Mouse (Mus musculus) urinary bladder, postnatal 36 days (tissue): ENCODE results near the gene Immp2l.

ENCODE experiments used
- DNase-seq, 2 experiments: peaks; one replicate each; pipeline ENCODE4 v3.0.0; 2022; ENCODE audit warnings: low spot score in 2 of 2, mixed read lengths in 1 of 2

Gene Immp2l

GRCm38 (mm10) chr12:41047085-41047766 lies 23.3 kb downstream of the Immp2l start:
- no peak for DNase-seq

DNA sequence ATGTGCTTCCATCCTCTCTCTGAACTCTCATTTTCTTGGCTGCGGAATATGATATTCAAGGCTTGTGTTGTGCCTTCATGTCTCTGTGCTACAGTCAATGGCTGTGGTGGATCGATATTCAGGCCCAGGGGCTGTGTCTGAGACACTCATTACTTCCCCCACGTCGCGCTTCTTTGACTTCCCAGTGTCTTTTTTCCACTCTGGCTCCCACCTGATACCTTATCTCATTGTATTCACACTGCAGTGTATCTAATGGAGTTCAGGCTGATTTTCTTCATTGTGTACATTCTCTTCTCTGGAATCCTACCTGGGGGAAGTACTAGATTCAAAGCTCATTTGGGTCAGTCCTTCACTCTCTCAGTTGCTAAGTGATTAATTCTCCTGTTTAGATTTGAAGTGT lies 27.1 kb downstream of the Immp2l start:
- DNase-seq: no peak

- DNase-seq: no peak
Observed at GRCm38 (mm10) chr12:41052897-41053296, 29.0 kb downstream of the Immp2l start.

GRCm38 (mm10) chr12:41054006-41054791 lies 30.3 kb downstream of the Immp2l start:
- DNase-seq: no peak

DNA sequence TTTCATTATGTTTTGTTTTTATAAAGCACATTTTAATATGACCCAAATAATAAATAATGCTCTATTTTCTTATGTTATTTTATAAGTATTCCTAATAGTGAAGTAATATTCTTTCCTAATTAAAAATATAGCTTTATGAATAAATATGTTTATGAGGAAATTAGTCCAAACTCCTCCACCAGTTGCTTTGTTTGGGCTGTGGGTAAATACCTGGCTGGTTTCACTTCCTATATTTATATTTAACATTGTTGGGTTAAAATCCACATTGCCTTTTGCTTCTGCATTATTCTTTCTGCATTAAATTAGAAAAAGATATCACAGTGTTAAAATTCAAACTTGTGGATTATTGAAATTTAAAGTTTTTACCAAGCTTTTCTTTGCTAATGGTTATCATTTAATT lies 32.1 kb downstream of the Immp2l start:
- no peak for DNase-seq

DNA sequence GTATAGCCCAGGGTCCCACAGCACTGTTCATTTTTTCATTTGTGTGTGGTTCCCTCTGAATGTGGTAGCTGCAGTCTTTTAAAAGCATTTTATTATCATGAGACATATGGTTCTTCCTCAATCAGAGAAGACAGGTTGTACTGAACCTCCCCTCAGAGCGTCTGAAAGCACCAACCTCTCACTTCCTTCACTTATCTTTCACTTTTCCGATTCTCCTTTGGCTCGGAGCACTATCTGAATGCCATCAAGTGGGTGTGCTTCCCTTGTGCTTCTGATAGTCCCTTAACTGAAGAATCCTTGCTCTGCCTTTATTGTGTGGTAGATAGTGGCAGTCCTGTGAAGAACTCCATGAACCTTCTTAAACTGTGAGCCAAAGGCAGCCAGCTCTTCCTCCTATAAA lies 39.4 kb downstream of the Immp2l start:
- no peak for DNase-seq

DNA sequence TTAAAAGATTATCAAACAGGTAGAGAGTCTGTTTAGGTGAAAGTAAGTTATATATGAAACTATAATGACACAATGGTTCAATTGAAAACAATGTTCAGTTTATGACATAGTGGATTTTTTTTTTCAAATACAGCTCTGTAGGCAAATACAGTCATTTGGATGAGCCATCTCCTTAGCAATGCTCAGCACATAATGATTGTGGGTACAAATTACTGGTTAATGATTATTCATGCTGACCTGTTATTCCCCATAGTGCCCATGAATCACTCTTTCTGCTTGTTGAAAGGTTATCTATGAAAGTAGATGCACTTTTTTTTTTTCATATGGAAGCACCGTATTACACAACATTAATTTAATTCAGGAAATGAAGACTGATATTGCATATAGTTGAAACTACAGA lies 58.0 kb downstream of the Immp2l start:
- no peak for DNase-seq

DNA sequence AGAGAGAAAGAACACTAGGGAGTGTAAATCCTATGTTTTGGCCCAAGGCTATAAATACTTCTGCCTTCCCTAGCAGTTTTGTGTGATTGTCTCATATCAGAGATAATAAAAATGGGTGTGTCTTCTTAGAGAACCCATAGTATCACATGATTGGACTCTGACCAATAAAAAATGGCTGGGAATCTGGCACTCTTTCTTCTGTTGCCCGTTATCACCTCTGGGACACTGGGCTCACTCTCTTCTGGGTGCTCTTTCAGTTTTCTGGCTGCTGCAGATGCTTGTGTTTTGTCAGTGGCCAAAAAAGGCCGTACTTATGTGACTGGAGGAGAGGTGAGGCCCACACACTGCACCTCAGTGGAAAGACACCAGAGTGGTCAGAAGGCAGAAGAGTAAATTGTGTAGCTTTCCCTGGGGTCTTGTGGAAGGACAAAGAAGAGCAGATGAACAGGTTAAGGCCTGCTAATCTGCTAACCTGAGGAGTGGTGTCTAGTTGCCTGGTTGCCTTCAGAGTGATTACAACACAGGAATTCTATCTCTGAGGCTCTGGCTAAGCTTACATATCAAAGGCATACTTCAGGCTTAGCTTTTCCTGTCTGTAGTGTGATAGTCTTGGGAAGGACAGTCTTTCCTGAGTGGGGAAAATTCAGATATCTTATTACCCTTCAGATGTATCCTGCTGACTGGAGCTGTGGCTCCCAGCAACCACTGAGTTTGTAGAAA lies 60.6 kb downstream of the Immp2l start:
- no peak for DNase-seq

DNA sequence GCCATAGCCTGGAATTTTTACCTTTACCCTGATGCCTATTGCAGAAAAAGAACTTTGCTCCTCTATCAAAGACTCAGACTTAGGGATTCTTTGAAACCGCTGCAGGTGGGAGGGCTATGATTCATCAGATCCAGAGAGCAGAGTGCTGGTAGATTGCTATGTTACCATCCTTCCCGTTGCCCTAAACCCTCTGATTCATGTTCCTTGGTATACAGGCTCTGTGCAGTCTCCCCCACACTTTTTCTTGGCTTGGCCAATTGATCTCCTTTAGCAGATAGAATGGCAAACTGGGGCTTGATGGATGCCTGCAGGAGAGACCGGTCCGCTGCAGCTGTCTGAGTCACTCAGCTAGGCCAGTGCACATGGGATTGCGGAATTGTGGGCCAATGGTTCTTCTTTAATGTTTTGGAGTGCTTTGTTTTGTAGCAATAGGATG lies 66.1 kb downstream of the Immp2l start:
- DNase-seq: no peak

GRCm38 (mm10) chr12:41090771-41091170 lies 66.9 kb downstream of the Immp2l start:
- DNase-seq: peak in 1 of 2 experiments; percentile 31

DNA sequence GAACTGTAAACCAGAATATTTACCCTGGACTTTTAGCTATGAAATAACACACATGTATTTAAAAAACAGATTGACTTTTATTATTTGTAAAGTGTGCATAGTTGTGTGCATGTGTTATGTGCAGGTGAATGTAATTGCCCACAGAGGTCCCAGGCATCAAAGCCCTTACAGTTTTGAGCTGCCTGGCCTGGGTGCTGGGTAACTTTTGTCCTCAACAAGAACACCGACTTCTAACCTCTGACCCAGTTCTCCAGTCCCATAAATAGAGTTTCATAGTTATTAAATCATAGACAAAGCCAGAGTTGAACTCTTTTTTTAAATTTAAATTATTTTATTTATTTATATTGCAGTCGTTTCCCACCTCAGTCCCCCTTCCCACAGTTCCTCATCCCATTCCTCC lies 67.4 kb downstream of the Immp2l start:
- no peak for DNase-seq

GRCm38 (mm10) chr12:41096045-41096444 lies 72.2 kb downstream of the Immp2l start:
- no peak for DNase-seq

GRCm38 (mm10) chr12:41097406-41097805 lies 73.5 kb downstream of the Immp2l start:
- peak in 1 of 2 experiments; percentile 35 for DNase-seq

GRCm38 (mm10) chr12:41109011-41109410 lies 85.1 kb downstream of the Immp2l start:
- no peak for DNase-seq

DNA sequence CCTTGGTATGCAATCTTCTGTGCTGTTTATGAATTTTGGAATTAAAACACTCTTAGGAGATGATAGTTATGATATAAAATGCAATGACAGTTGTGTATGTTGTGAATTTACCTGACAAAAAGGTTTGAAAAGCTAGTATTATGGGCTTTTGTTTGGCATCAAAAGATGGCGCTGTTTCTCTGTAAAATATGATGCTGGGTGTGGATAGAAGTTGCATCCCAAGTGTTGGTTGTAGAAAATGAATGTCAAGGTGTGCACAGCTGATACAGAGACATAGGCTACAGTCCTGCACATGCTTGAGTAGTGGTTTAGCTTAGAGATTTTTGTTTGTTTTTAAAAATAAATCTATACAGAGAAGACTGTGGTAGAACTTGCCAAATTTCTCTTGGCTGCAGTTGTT lies 87.6 kb downstream of the Immp2l start:
- no peak for DNase-seq

DNA sequence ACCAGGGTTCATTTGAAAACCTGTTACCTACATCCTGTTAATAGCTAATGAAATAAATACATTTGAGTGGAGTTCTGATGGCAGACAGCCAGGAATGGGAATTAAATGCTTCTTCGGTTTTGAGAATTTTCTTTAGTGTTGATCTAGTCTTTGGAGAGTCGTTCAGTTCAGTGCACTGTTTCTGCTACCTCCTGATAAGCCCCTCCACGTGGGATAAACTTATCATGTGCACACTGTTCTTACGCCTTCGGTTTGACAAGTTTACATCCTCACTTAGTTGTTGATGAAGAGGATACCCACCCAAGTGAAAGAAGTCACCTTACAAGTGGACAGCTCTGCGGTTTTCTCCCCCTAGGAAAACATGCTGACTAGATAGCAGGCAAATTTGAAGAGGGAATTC lies 88.2 kb downstream of the Immp2l start:
- DNase-seq: no peak

GRCm38 (mm10) chr12:41118358-41118757 lies 94.5 kb downstream of the Immp2l start:
- DNase-seq: no peak

GRCm38 (mm10) chr12:41119657-41120056 lies 95.8 kb downstream of the Immp2l start:
- no peak for DNase-seq

GRCm38 (mm10) chr12:41123207-41123606 lies 99.3 kb downstream of the Immp2l start:
- DNase-seq: no peak

GRCm38 (mm10) chr12:41134885-41135284 lies 111.0 kb downstream of the Immp2l start:
- DNase-seq: no peak

GRCm38 (mm10) chr12:41159543-41159942 lies 135.7 kb downstream of the Immp2l start:
- DNase-seq: no peak

DNA sequence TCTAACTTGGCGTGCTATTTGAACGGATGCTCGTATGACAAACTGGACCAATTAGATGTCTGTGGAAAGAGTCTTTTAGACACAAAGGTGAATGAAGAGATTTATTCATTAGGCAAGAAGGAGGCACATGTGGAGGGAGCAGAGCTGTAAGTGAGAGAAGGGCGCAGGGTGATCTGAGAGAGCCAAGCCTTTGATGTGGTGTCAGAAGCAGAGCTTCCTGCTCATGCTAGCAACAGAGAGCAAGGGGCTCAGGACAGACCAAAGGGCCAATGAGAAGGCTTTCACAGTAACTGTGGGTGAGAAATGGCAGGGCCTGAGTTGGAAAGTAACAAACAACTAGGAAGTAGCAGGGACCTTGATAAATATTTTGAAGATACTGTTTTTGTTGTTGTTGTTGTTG lies 143.9 kb downstream of the Immp2l start:
- no peak for DNase-seq

DNA sequence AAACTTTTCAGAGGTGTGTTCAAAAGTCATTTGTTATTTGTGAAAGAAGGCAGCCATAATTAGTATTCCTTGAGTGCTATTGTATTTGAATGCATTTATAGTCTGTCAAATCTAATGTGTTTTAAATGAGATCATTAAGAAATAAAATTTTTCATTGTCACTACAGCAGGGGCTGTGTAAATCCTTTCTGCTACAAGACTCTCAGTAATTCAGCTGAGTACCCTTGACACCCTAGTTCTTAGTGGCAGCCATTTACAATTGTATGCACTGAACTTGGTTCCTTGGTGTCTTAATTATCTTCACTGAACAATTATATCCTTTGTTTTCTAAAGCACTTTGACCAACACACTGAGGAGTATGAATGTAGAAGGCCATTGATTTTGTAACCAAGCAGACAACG lies 146.2 kb downstream of the Immp2l start:
- DNase-seq: no peak
